Mouse (Mus musculus): ENCODE results near the gene Mcoln1.

Gene Mcoln1

DNA sequence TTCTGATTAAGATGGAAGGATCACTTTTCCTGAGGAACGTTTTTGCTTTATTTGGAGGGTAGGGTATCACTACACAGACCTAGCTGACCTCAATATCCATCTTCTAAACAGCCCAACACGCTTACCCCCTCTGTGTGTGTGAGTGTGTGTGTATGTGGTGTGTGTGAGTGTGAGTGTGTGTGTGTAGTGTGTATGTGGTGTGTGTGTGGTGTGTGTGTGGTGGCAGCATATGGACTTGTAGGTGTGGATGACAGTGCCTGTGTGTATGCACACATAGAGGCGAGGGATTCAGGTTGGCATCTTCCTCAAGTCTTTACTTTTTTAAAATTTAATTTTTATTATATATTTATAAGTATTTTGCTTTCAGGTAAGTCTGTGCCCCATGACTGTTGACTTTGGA, 1.7 kb upstream of the Mcoln1 start:
- no peak for DNase-seq (ENCODE audit: low read depth)

GRCm38 (mm10) chr8:3499751-3500150, 506 bp upstream of the Mcoln1 start:
- no peak for DNase-seq (ENCODE audit: low read depth)

DNA sequence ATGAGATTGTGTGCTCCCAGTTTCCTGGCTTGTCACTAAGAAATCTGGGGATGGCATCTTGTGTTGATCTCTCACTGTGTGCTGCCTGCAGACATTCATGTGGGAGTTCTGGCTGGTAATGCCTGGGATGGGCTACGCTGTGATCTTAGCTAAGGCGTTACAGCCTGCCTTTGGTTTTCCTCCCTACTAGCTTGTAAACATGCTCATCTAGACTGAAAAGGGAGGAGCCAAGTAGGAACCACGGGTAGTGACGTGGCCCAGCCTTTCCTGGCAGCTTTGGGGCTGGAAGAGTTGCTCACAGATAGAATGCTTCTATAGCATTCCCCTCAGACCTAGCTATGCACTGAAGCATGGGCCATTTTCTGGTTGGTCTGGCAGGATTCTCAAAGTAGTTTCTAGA, 2.0 kb downstream of the Mcoln1 start:
- DNase-seq (ENCODE audit: low read depth) = no peak

- no peak for DNase-seq (ENCODE audit: low read depth)
Observed at GRCm38 (mm10) chr8:3507979-3508754, 7.9 kb downstream of the Mcoln1 start.

DNA sequence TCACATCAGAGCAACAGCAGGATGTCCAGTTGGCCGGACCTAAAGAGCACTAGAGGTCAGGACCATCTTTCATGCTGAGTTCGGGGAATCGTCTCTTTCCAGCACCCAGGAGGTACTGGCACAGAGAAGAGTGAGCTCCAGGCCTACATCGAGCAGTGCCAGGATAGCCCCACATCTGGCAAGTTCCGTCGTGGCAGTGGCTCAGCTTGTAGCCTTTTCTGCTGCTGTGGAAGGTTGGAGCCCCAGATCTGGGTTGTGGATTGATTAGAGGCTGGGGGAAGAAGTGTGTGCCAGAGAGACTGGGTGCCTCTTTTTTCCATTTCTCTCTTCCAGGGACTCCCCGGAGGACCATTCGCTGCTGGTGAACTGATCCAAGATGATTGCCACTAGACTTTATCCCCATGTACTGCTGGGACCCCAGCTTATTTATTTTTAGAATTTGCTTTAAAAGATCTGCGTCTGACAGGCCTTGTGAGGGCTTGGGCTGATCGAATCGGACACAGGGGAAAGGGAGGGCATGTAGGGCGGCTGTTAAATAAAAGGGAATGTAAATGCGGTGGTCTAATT, 14.5 kb downstream of the Mcoln1 start:
- no peak for DNase-seq (ENCODE audit: low read depth)

DNA sequence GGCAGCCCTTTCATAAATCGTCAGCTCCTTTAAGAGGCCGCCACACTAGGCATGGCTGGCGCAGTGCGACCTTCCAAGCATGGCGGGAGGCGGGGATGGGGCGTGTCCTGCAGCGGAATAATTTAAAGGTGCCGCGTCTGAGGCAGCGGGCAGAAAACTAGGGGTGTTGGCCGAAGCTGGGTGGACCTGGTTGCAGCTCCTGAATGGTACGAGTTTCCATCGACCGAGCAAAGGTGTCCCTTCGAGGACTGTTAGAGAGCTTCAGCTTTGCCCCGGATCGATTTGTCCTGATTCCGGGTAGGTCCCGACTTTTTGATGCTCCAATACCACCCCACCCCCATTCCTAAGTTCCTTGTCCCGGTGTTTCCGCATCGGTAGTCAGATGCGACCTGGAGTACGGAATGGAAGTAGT, 15.0 kb downstream of the Mcoln1 start, which contains the start of gene Pnpla6:
Gene Pnpla6, plus strand, starts transcription at position 125 of the 412 bp plus-strand sequence.
- peak; percentile 56 for DNase-seq (ENCODE audit: low read depth)

- no peak for DNase-seq (ENCODE audit: low read depth)
Observed at GRCm38 (mm10) chr8:3515771-3516417, 15.6 kb downstream of the Mcoln1 start.

GRCm38 (mm10) chr8:3516450-3517116, 16.3 kb downstream of the Mcoln1 start:
- DNase-seq (ENCODE audit: low read depth) = peak; percentile 86

DNA sequence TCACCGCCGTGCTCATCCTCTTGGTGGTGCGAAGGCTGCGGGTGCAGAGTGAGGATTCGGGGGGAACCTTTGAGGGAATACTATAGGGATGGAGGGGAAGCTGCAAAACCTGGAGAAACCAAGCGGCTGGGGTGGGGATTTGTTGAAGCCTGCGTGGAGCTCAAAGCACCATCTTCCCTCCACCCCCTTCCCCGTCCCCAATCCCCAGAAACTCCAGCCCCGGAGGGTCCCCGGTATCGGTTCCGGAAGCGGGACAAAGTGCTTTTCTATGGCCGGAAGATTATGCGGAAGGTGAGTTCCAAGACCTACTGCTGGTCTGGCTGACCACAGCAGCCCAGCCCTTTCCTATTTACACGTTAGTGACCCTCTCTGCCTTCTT, 16.8 kb downstream of the Mcoln1 start:
- DNase-seq (ENCODE audit: low read depth) = no peak

- no peak for DNase-seq (ENCODE audit: low read depth)
Observed at GRCm38 (mm10) chr8:3522007-3522697, 21.9 kb downstream of the Mcoln1 start.

- no peak for DNase-seq (ENCODE audit: low read depth)
Observed at GRCm38 (mm10) chr8:3530816-3531215, 30.6 kb downstream of the Mcoln1 start.

DNA sequence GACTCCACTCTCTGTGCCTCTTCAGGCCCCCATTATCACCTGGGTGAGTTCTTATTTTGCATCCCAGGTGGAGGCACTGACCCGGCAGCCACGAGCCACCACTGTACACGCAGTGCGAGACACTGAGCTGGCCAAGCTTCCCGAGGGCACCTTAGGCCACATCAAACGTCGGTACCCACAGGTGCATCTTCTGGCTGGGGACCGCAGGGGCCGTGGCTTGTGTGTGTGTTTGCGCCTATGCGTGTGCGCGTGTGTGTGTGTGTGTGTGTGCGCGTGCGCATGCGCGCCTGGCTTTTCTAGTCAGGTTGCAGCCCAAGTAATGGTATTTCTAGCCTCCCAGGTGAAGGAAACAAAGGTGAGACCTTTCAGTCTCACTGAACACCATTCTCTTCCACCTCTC, 31.7 kb downstream of the Mcoln1 start:
- DNase-seq (ENCODE audit: low read depth) = no peak

GRCm38 (mm10) chr8:3536053-3536841, 36.0 kb downstream of the Mcoln1 start:
- DNase-seq (ENCODE audit: low read depth) = no peak

GRCm38 (mm10) chr8:3536940-3537339, 36.7 kb downstream of the Mcoln1 start:
- no peak for DNase-seq (ENCODE audit: low read depth)

GRCm38 (mm10) chr8:3537666-3538065, 37.4 kb downstream of the Mcoln1 start:
- no peak for DNase-seq (ENCODE audit: low read depth)

- DNase-seq (ENCODE audit: low read depth) = no peak
Observed at GRCm38 (mm10) chr8:3539146-3539545, 38.9 kb downstream of the Mcoln1 start.

- no peak for DNase-seq (ENCODE audit: low read depth)
Observed at GRCm38 (mm10) chr8:3540076-3540475, 39.8 kb downstream of the Mcoln1 start.

DNA sequence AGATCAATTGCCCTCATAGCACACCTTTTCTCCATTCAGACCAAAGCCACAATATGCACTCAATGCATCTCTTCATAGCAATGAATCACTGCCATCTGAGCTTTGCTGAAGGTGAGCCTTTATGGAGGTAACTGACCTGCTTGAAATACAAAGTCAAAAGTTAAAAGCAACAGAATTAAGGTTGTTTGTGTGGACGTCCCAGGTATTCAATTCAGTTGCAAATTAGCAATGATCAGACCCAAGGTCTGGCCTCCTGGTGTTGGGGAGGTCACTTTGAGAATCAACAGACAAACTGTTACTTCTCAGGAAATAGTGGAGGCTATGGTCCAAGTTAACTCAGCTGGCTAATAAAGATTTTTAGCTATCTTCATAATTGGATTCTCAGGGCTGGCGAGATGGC, 46.3 kb downstream of the Mcoln1 start:
- DNase-seq (ENCODE audit: low read depth) = no peak

DNA sequence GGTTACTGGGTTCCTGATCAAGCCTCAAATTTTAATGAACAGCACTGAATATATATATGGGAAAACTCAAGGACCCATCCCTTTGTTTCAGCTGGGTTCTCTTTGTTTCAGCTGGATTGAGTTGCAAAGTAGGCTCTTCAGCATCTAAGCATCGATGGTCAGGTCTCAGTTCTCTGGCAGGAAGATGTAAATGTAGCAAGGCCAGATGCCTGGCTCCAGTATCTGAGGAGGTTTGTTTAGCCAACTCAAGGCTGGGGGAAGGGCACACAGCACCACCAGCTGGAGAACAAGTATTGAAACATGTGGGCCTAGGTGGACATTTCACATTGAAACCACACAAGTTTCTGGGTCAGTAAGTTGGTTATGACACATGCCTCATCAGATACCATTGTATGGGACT, 52.0 kb downstream of the Mcoln1 start:
- DNase-seq (ENCODE audit: low read depth) = no peak

DNA sequence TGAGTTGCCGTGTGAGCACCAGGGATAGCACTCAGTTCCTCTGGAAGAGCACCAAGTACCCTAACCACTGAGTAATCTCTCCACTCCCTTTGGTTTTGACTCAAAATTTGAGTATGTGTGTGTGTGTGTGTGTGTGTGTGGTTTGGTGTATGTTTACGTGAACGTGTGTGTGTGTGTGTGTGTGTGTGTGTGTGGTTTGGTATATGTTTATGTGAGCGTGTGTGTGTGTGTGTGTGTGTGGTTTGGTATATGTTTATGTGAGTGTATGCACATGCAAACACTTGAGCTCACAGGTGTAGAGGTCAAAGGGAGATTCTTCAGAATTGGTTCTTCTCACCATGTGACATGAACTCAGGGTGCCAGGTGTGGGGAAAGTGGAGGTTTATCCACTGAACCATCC, 55.9 kb downstream of the Mcoln1 start:
- DNase-seq (ENCODE audit: low read depth) = no peak

All from fibroblast of lung, adult 2 months (primary cell).